Mouse (Mus musculus) neural tube, embryonic 12.5 days (tissue): ENCODE results near the gene Hoxc9. TPM values are rescaled to one million over a fixed set of nuclear protein-coding genes. Genes with fewer than 3 reads are reported as not detected.

Experiments
- ATAC-seq: fragments of 200-750 bp; cut with Nextera tagmentation; 2 replicates; pipeline ENCODE4 v1.8.0; 2017; ENCODE audit warnings: low read depth, mild to moderate bottlenecking, moderate TSS enrichment, moderate library complexity; ENCODE audit not compliant: low FRiP score
- H3K27ac ChIP-seq: fragments of 300-500 bp; sonication (generic); 2 replicates; pipeline ENCODE4 v1.5.1; 2016
- H3K27me3 ChIP-seq: fragments of 300-500 bp; sonication (generic); replicated peaks from 2 replicates; pipeline ENCODE4 v1.6.1; 2016; ENCODE audit warnings: mild to moderate bottlenecking
- H3K36me3 ChIP-seq: fragments of 300-500 bp; sonication (generic); 2 replicates; pipeline ENCODE4 v1.6.1; 2016; ENCODE audit warnings: mild to moderate bottlenecking
- H3K4me1 ChIP-seq: fragments of 300-500 bp; sonication (generic); 2 replicates; pipeline ENCODE4 v1.6.1; 2016
- H3K4me2 ChIP-seq: fragments of 300-500 bp; sonication (generic); replicated peaks from 2 replicates; pipeline ENCODE4 v1.6.1; 2016; ENCODE audit warnings: mild to moderate bottlenecking
- H3K4me3 ChIP-seq: fragments of 300-500 bp; sonication (generic); 2 replicates; pipeline ENCODE4 v1.5.1; 2016
- H3K9ac ChIP-seq: fragments of 300-500 bp; sonication (generic); 2 replicates; pipeline ENCODE4 v1.6.1; 2016; ENCODE audit warnings: mild to moderate bottlenecking
- H3K9me3 ChIP-seq: fragments of 300-500 bp; sonication (generic); 2 replicates; pipeline ENCODE4 v1.6.1; 2016; ENCODE audit warnings: mild to moderate bottlenecking
- WGBS: fragments of 180-500 bp; shearing (Covaris S2); methylation state at CpG from one replicate; pipeline ENCODE4 v1.1.7; 2016; 5-methylcytosine and 5-hydroxymethylcytosine counted together
- polyA plus RNA-seq: library from polyadenylated mRNA; unstranded; fragments of >200 nt; fragmentation: Nextera tagmentation; extraction: Ambion mirVana; gene quantifications from 2 replicates; pipeline ENCODE4 v1.2.1, GENCODE M21; 2016

Gene Hoxc9
- polyA plus RNA-seq, 1 experiment from 2014 or later: 47.4 TPM

GRCm38 (mm10) chr15:103009265-103010111, 33.2 kb downstream of the Hoxc9 start:
- WGBS: under 1% methylated on average over 27 of the region's 27 CpGs
- peak overlapping the region; percentile 86 for H3K4me2 ChIP-seq
- peaks cover 93% of the 10 kb centered on the region for H3K4me1 ChIP-seq
- peaks cover 2% of the 10 kb centered on the region; the same call in 1 of the 2 replicates for H3K36me3 ChIP-seq
- H3K4me3 ChIP-seq: peak overlapping the region; percentile 48
- H3K27me3 ChIP-seq: no peaks in the 10 kb centered on the region
- H3K9me3 ChIP-seq: no peaks in the 10 kb centered on the region
- peak overlapping the region; percentile 93 for H3K27ac ChIP-seq
- peak overlapping the region; percentile 94 for H3K9ac ChIP-seq
- ATAC-seq: no peak

- H3K4me3 ChIP-seq: peak overlapping the region; percentile 48
- H3K4me1 ChIP-seq: peaks cover 93% of the 10 kb centered on the region
- peaks cover 2% of the 10 kb centered on the region; the same call in 1 of the 2 replicates for H3K36me3 ChIP-seq
- under 1% methylated on average over 31 of the region's 31 CpGs for WGBS
- H3K9ac ChIP-seq: peak overlapping the region; percentile 94
- ATAC-seq: no peak
- no peaks in the 10 kb centered on the region for H3K9me3 ChIP-seq
- peak overlapping the region; percentile 86 for H3K4me2 ChIP-seq
- H3K27me3 ChIP-seq: no peaks in the 10 kb centered on the region
- H3K27ac ChIP-seq: peak overlapping the region; percentile 93
These were observed 34.0 kb downstream of the Hoxc9 start for GRCm38 (mm10) chr15:103010112-103010846.

GRCm38 (mm10) chr15:103010847-103011555, 34.8 kb downstream of the Hoxc9 start:
- H3K4me3 ChIP-seq: peak overlapping the region; percentile 48

GRCm38 (mm10) chr15:103011928-103012486, 35.8 kb downstream of the Hoxc9 start:
- no peaks in the 10 kb centered on the region for H3K27me3 ChIP-seq

More at GRCm38 (mm10) chr15:103010847-103011555, 34.8 kb downstream of the Hoxc9 start:
- ATAC-seq: no peak
- H3K9ac ChIP-seq: peak overlapping the region; percentile 94
- no peaks in the 10 kb centered on the region for H3K27me3 ChIP-seq
- peaks cover 93% of the 10 kb centered on the region for H3K4me1 ChIP-seq
- peak overlapping the region; percentile 86 for H3K4me2 ChIP-seq
- H3K27ac ChIP-seq: peak overlapping the region; percentile 93
- 5% methylated on average over 28 of the region's 28 CpGs for WGBS
- peaks cover 2% of the 10 kb centered on the region; the same call in 1 of the 2 replicates for H3K36me3 ChIP-seq
- no peaks in the 10 kb centered on the region for H3K9me3 ChIP-seq

GRCm38 (mm10) chr15:103013238-103013984, 37.2 kb downstream of the Hoxc9 start:
- Histone ChIP-seq H3K27me3 (no peaks in the 10 kb centered on the region), H3K9ac (peak overlapping the region; percentile 94), H3K4me2 (peak overlapping the region; percentile 86), H3K4me1 (peaks cover 93% of the 10 kb centered on the region), H3K9me3 (no peaks in the 10 kb centered on the region), H3K27ac (peak overlapping the region; percentile 96), H3K4me3 (peak overlapping the region; percentile 47), H3K36me3 (peaks cover 2% of the 10 kb centered on the region; the same call in 1 of the 2 replicates)
- WGBS: 3% methylated on average over 17 of the region's 17 CpGs
- ATAC-seq: no peak

More at GRCm38 (mm10) chr15:103011928-103012486, 35.8 kb downstream of the Hoxc9 start:
- peak overlapping the region; percentile 86 for H3K4me2 ChIP-seq
- peak overlapping the region; percentile 94 for H3K9ac ChIP-seq
- peaks cover 2% of the 10 kb centered on the region; the same call in 1 of the 2 replicates for H3K36me3 ChIP-seq
- 3% methylated on average over 26 of the region's 26 CpGs for WGBS
- peaks cover 93% of the 10 kb centered on the region for H3K4me1 ChIP-seq
- ATAC-seq: no peak
- H3K4me3 ChIP-seq: peak overlapping the region; percentile 47
- H3K9me3 ChIP-seq: no peaks in the 10 kb centered on the region
- peak overlapping the region; percentile 84 for H3K27ac ChIP-seq

GRCm38 (mm10) chr15:103014166-103015008, 38.1 kb downstream of the Hoxc9 start:
- H3K27me3 ChIP-seq: no peaks in the 10 kb centered on the region
- under 1% methylated on average over 57 of the region's 57 CpGs for WGBS
- H3K4me3 ChIP-seq: peak overlapping the region; percentile 47
- ATAC-seq: peak; percentile 80
- H3K36me3 ChIP-seq: peaks cover 2% of the 10 kb centered on the region; the same call in 1 of the 2 replicates
- peak overlapping the region; percentile 86 for H3K4me2 ChIP-seq
- peaks cover 93% of the 10 kb centered on the region for H3K4me1 ChIP-seq
- no peaks in the 10 kb centered on the region for H3K9me3 ChIP-seq
- peak overlapping the region; percentile 90 for H3K9ac ChIP-seq
- peak overlapping the region; percentile 96 for H3K27ac ChIP-seq

GRCm38 (mm10) chr15:103015009-103015399, 38.8 kb downstream of the Hoxc9 start:
- WGBS: 2% methylated on average over 28 of the region's 28 CpGs
- ATAC-seq: no peak; the same call in 1 of the 2 replicates
- no peaks in the 10 kb centered on the region for H3K27me3 ChIP-seq
- peak overlapping the region; percentile 96 for H3K27ac ChIP-seq
- H3K36me3 ChIP-seq: peaks cover 2% of the 10 kb centered on the region; the same call in 1 of the 2 replicates
- H3K4me1 ChIP-seq: peaks cover 93% of the 10 kb centered on the region
- no peaks in the 10 kb centered on the region for H3K9me3 ChIP-seq
- peak overlapping the region; percentile 90 for H3K9ac ChIP-seq
- H3K4me3 ChIP-seq: peak overlapping the region; percentile 47
- peak overlapping the region; percentile 86 for H3K4me2 ChIP-seq

- Histone ChIP-seq H3K9me3 (no peaks in the 10 kb centered on the region), H3K27ac (peak overlapping the region; percentile 96), H3K9ac (peak overlapping the region; percentile 90), H3K4me1 (peaks cover 92% of the 10 kb centered on the region), H3K4me3 (peak overlapping the region; percentile 47), H3K27me3 (no peaks in the 10 kb centered on the region), H3K36me3 (peaks cover 2% of the 10 kb centered on the region; the same call in 1 of the 2 replicates), H3K4me2 (peak overlapping the region; percentile 86)
- WGBS: 4% methylated on average over 19 of the region's 19 CpGs
- ATAC-seq: no peak
These were observed 39.3 kb downstream of the Hoxc9 start for GRCm38 (mm10) chr15:103015406-103016166.

- peak within 1 kb of the TSS; percentile 86 for H3K4me2 ChIP-seq
- peaks cover 90% of the 10 kb centered on the region for H3K4me1 ChIP-seq
- H3K9ac ChIP-seq: peak within 1 kb of the TSS; percentile 90
- peak within 1 kb of the TSS; percentile 37 for H3K4me3 ChIP-seq
- no peaks in the 10 kb centered on the region for H3K36me3 ChIP-seq
- no peak for ATAC-seq
- peak within 1 kb of the TSS; percentile 69 for H3K27ac ChIP-seq
- H3K9me3 ChIP-seq: no peaks in the 10 kb centered on the region
- WGBS: 5% methylated on average over 9 of the region's 9 CpGs
- no peaks in the 10 kb centered on the region for H3K27me3 ChIP-seq
These were observed 42.4 kb downstream of the Hoxc9 start, which contains the start of gene Hoxc4 for GRCm38 (mm10) chr15:103018636-103019035. Hoxc4 (plus strand) TSS chr15:103018934.
